Mouse (Mus musculus) heart, adult 2 months (tissue): Measurements from ENCODE around the gene Cenpv.

Experiments used
- CTCF ChIP-seq: fragments of 200-600 bp; IDR thresholded peaks from 2 replicates; pipeline ENCODE4 v1.8.1; 2022; ENCODE audit warnings: antibody characterized with exemption, mild to moderate bottlenecking, moderate library complexity
- EP300 ChIP-seq: fragments of 200-500 bp; IDR thresholded peaks from 2 replicates; pipeline ENCODE4 v1.6.1; 2011; ENCODE audit warnings: low read depth, low read length, control low read depth; ENCODE audit not compliant: insufficient read depth

DNA sequence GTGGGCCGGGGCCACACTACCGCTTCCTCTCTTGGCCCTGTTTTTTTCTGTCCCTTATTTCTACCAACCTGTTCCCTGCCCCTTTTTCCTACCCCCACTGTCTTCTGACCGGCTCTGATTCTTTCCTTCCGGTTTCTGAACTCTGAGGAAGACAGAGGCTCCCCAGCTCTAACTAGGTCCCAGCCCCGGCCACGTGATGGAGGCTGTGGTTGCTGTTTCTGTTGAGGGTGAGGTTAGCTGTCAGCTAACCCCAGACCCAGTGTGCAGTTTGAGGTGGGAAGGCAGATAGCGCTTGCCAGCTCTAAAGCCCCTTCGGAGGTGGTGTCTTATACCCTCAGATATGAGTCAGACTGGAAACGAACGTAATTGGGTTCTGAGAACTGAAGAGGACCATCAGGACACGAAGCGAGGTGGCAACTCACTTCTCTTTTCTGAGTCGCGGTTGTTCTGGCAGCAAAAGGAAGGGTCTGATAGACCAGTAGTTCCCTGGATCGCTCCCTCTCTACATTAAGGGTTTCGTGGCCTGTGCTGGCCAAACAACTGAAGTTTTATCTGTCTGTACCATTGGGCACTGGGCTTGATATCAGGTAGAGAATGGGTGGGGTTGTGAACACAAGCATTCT, 37.6 kb upstream of the Cenpv start:
- TF ChIP-seq CTCF = no peak
- TF ChIP-seq EP300 = no peak
